Mouse (Mus musculus) heart, embryonic 10.5 days (tissue): ENCODE data around the gene Ankmy2. TPM values are rescaled to one million over a fixed set of nuclear protein-coding genes. Genes with fewer than 3 reads are reported as not detected.
"Not testable (repeated sequence)": the region's sequence is repeated elsewhere in the genome, so short reads cannot be mapped to it uniquely, and the experiment has no call there.

Experiments used
- DNase-seq: peaks from one replicate; pipeline ENCODE4 v3.0.0-alpha.2; 2017; ENCODE audit warnings: low spot score
- H3K27ac ChIP-seq: fragments of 300-500 bp; sonication (generic); 2 replicates; pipeline ENCODE4 v1.5.1; 2016; ENCODE audit warnings: mild to moderate bottlenecking
- H3K27me3 ChIP-seq: fragments of 300-500 bp; sonication (generic); 2 replicates; pipeline ENCODE4 v1.6.1; 2016; ENCODE audit warnings: mild to moderate bottlenecking; ENCODE audit not compliant: poor library complexity, insufficient read depth, severe bottlenecking
- H3K36me3 ChIP-seq: fragments of 300-500 bp; sonication (generic); 2 replicates; pipeline ENCODE4 v1.6.1; 2016; ENCODE audit warnings: mild to moderate bottlenecking, moderate library complexity
- H3K4me1 ChIP-seq: fragments of 300-500 bp; sonication (generic); 2 replicates; pipeline ENCODE4 v1.6.1; 2016; ENCODE audit warnings: mild to moderate bottlenecking
- H3K4me3 ChIP-seq: fragments of 300-500 bp; sonication (generic); 2 replicates; pipeline ENCODE4 v1.5.1; 2016; ENCODE audit warnings: mild to moderate bottlenecking, moderate library complexity
- H3K9me3 ChIP-seq: fragments of 300-500 bp; sonication (generic); 2 replicates; pipeline ENCODE4 v1.6.1; 2016; ENCODE audit warnings: mild to moderate bottlenecking, moderate library complexity
- WGBS: fragments of 180-500 bp; shearing (Covaris S2); methylation state at CpG from one replicate; pipeline ENCODE4 v1.1.7; 2016; 5-methylcytosine and 5-hydroxymethylcytosine counted together
- polyA plus RNA-seq: library from polyadenylated mRNA; unstranded; fragments of >200 nt; fragmentation: Nextera tagmentation; extraction: Ambion mirVana; gene quantifications from 2 replicates; pipeline ENCODE4 v1.2.1, GENCODE M21; 2016

Gene Ankmy2
- polyA plus RNA-seq, 1 experiment from 2014 or later, result 24.1 TPM

DNA sequence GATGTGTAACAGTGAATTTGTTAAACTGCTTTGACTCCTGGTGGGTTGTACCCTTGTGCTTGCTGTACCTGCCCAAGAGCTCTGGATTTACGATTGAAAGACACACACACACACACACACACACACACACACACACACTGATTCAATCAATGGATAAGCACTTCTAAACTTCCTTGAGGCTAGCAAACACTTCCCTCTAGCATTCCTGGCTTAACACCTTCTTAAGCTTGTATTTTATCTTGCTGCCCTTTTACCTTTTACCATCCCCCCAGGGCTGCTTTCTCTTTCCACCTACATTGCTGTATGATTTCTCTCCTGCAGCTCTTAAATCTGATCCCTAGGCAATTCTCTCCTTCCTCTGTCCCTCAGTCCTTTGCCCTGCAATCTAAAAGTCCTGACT lies 8.4 kb downstream of the Ankmy2 start:
- H3K36me3 ChIP-seq, result peaks cover 11% of the 10 kb centered on the region; the same call in 1 of the 2 replicates
- H3K9me3 ChIP-seq, result no peaks in the 10 kb centered on the region
- no peak overlapping the region for H3K27ac ChIP-seq
- WGBS, result 25% methylated on average over 1 of the region's 1 CpGs
- DNase-seq, result no peak
- H3K4me3 ChIP-seq, result no peak overlapping the region
- peaks cover 18% of the 10 kb centered on the region for H3K4me1 ChIP-seq
- no peaks in the 10 kb centered on the region for H3K27me3 ChIP-seq

DNA sequence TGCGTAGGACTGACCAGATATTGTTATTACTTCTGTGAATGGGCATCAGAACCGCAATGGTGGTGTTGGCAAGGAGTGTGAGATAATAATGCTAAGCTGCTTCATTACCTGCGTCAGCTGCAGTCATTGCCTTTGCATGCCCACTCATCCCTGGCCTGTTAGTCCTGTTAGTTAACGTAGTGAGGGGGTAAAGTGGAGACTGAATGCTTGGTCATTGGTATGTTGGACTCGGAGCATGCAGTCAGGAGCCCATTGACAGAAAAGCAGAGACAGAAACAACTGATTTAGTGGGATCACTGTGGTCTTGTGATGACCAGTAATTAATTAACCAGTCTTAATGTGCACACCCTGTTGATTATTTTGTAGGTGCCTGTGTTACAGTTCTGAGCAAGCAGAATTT lies 20.3 kb downstream of the Ankmy2 start:
- Histone ChIP-seq H3K9me3 (no peaks in the 10 kb centered on the region), H3K27me3 (no peaks in the 10 kb centered on the region), H3K27ac (no peak overlapping the region), H3K36me3 (peaks cover 63% of the 10 kb centered on the region), H3K4me3 (no peak overlapping the region), H3K4me1 (peaks cover 4% of the 10 kb centered on the region; the same call in 1 of the 2 replicates)
- DNase-seq, result no peak
- WGBS, result 93% methylated on average over 5 of the region's 5 CpGs

DNA sequence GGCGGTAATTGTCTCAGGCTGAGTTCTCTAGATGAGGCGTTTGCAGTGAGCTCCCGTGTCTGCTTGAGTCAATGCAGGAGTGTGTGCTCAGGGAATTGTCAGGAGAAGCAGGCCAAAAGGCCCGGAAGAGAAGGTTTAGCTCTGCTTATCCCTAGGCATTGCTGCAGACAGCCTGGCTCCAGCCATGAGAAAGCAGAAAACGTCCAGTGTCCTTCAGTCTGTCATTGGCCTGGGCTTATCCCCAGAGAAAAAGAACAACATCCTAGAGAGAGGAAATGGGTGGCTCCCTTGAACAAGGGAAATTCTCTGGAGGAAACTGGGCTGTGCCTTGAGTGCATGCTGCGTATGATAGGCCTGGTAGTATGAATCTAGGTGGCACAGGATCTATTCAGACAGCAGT lies 25.7 kb downstream of the Ankmy2 start:
- Histone ChIP-seq H3K4me3 (no peak overlapping the region), H3K27ac (peak overlapping the region; percentile 37), H3K4me1 (peaks cover 4% of the 10 kb centered on the region; the same call in 1 of the 2 replicates), H3K9me3 (no peaks in the 10 kb centered on the region), H3K36me3 (peaks cover 49% of the 10 kb centered on the region), H3K27me3 (no peaks in the 10 kb centered on the region)
- no peak for DNase-seq
- 56% methylated on average over 6 of the region's 6 CpGs for WGBS

DNA sequence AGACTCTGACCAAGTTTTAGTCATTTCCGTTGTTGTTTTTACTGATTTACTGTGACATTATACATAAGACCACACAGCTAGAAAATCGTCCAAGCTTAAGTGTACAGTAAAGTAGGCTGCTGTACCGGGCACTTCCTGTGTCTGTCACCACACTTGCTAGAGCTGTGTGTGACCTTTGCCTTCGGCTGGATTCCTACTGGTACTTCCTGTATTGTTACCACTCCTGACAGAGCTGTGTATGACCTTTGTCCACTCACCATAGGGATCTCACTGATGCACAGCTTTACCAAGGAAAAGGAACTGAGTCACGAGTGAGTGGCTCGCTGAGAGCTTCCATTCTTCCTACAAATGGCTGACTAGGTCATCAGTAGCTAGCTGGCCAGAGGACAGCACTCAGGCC lies 30.2 kb downstream of the Ankmy2 start:
- Histone ChIP-seq H3K27me3 (no peaks in the 10 kb centered on the region), H3K4me3 (no peak overlapping the region), H3K4me1 (no peaks in the 10 kb centered on the region), H3K36me3 (peaks cover 71% of the 10 kb centered on the region), H3K9me3 (no peaks in the 10 kb centered on the region), H3K27ac (no peak overlapping the region)
- WGBS, result 70% methylated on average over 6 of the region's 6 CpGs
- DNase-seq, result no peak

DNA sequence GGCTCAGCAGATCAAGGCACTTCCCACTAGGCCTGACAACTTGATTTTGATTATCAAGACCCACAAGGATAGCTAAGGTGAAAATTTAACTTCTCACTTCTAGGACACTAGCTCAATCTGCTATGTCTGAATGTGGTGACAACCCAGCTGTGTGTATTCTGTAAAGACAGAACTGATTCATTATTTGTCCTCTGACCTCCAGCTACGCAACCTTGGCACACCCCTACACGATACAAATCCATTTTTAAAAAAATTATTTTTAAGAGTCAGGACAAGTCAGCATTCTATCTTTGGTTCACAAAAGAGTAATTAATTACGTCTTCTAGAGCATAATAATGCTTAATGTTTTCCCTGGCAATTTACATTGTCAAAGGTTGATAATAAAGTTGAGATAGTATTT lies 32.7 kb downstream of the Ankmy2 start:
- H3K36me3 ChIP-seq, result peaks cover 65% of the 10 kb centered on the region
- no peaks in the 10 kb centered on the region for H3K9me3 ChIP-seq
- H3K27ac ChIP-seq, result no peak overlapping the region
- H3K4me1 ChIP-seq, result no peaks in the 10 kb centered on the region
- 94% methylated on average over 3 of the region's 3 CpGs for WGBS
- DNase-seq, result no peak
- no peaks in the 10 kb centered on the region for H3K27me3 ChIP-seq
- no peak overlapping the region for H3K4me3 ChIP-seq

DNA sequence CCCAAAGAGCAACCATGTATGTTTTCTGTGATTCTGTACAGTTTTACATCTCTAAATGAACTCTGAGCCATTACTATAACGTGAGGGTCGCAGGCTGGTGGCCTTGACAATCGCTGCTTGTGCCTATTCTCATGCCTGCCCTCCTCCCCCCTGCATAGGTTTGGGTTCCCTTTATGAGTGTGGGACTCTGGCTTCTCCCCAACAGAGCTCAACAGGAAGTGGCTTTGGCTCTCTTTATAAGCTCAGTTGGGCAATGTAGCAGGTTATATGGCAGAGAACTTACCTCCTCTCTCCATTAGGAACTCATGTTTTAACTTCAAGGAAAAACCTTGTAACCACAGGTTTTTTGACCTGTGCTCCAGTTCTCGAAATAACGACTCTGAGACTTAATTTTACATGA lies 33.4 kb downstream of the Ankmy2 start:
- DNase-seq, result no peak
- H3K4me1 ChIP-seq, result no peaks in the 10 kb centered on the region
- no peak overlapping the region for H3K27ac ChIP-seq
- H3K4me3 ChIP-seq, result no peak overlapping the region
- H3K36me3 ChIP-seq, result peaks cover 71% of the 10 kb centered on the region
- no peaks in the 10 kb centered on the region for H3K27me3 ChIP-seq
- WGBS, result 94% methylated on average over 5 of the region's 5 CpGs
- no peaks in the 10 kb centered on the region for H3K9me3 ChIP-seq

DNA sequence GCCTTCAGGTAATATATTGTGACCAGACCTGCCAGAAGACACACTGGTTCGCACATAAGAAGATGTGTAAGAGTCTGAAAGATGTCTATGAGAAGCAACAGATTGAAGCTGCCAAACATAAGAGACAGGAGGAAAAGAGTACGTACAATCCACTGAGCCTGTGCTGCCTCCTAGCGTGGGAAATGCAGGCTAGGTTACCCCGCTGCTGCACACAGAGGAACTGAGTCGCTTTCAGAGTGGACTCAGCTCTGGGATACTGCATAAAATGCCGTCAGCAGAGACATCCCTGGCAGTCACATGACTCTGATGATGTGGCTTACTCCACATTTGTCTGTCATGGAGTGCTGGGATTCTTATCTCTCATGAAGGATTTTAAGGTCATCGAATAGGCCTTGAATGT lies 38.1 kb downstream of the Ankmy2 start:
- no peak overlapping the region for H3K4me3 ChIP-seq
- 89% methylated on average over 7 of the region's 7 CpGs for WGBS
- DNase-seq, result no peak
- no peaks in the 10 kb centered on the region for H3K9me3 ChIP-seq
- no peaks in the 10 kb centered on the region for H3K4me1 ChIP-seq
- no peak overlapping the region for H3K27ac ChIP-seq
- no peaks in the 10 kb centered on the region for H3K27me3 ChIP-seq
- peaks cover 71% of the 10 kb centered on the region for H3K36me3 ChIP-seq

DNA sequence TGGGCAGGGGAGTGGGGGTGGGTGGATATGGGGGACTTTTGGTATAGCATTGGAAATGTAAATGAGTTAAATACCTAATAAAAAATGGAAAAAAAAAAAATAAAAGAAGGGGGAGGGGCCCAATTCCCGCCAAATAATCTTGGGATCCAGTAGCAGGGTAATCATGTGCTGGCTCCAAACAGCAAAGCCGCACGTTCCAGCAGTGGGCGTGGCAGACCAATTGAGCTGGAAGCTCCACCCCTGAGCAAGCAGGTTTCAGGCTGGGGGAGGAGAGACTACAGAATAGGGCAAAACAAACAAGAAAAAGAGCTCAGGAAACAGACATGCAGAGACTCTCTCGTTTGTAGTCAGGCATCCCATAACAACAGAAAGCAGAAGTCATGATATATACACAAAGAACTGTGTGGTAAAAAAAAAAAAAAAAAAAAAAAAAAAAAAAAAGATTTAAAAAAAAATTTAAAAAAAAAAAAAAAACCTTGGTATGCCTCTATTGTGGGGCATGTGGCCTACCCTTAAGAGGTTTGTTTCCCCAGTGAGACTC lies 48.7 kb downstream of the Ankmy2 start:
- not testable (repeated sequence) for H3K36me3 ChIP-seq, H3K27ac ChIP-seq, H3K4me3 ChIP-seq, H3K9me3 ChIP-seq, DNase-seq, H3K27me3 ChIP-seq, H3K4me1 ChIP-seq
- 48% methylated on average over 5 of the region's 5 CpGs for WGBS

DNA sequence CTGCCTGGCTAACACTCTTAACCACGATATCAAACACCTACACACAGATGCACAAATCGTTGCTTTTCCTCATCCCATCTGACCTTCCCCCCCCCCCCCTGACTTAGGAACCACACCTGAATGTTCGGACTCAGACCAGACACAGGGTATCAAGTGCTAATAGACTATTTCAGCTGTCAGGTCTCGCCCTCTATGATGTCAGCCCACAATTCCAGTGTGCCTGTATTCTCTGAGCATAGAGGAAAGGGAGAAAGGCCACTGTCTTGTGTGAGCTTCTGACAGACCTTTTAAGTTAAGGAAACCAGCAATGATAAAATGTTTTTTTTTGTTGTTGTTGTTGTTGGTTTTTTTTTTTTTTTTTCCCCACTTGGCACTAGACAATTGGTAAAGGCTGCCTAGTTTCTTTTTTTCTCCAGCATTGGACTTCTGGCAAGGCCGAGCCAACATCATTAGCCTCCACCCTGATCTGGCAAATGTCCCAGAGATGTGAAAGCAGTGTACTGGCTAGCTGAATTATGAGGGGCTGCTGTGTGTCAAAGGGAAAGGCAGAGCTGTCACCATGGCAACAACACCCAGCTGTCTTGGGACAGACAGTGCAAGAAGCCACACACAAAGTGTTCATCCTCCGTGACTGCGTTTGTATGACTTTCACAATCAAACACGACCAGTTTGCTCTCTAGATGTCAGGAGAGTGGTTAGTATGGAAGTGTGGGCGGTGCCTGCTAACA lies 50.3 kb downstream of the Ankmy2 start:
- Histone ChIP-seq H3K4me1 (no peaks in the 10 kb centered on the region), H3K27me3 (no peaks in the 10 kb centered on the region), H3K36me3 (no peaks in the 10 kb centered on the region), H3K4me3 (no peak overlapping the region), H3K9me3 (no peaks in the 10 kb centered on the region), H3K27ac (no peak overlapping the region)
- DNase-seq, result peak; percentile 81
- WGBS, result 67% methylated on average over 9 of the region's 9 CpGs

DNA sequence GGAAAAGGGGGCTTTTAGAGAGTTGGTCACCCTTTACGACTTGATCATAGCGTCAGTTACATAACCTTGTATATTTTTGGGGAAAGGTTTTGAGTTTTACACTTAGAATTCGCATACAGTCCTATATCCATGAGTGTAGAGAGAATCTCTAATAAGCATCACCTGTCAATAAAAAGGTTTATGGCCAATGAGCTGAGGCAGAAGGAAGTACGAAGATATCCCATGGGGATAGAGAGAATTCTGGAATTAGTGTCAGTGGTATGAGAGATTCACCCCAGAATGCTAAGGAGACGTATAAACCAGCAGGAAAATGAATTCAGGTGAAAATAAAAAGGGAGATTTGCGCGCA lies 50.9 kb downstream of the Ankmy2 start:
- Histone ChIP-seq H3K4me3 (no peak overlapping the region), H3K27me3 (no peaks in the 10 kb centered on the region), H3K36me3 (no peaks in the 10 kb centered on the region), H3K9me3 (no peaks in the 10 kb centered on the region), H3K4me1 (no peaks in the 10 kb centered on the region), H3K27ac (no peak overlapping the region)
- no peak for DNase-seq
- 89% methylated on average over 7 of the region's 7 CpGs for WGBS

DNA sequence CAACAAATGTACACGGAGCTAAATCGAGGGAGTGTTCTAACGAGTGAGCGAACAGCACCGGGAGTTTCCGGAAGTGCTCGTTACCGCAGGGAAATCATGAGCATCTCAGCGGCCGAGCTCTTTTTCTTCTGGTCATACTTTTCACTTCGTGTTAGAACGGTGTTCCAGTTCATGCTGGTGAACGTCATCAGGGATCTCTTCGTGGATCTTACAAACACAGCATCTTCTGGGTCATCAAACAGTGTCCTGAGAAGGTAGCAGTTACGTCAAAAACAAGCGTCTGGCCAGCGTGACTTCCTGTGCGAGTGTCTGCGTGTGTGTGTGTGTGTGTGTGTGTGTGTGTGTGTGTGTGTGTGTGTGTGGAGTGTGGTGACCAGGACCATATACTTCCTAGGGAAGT lies 51.5 kb downstream of the Ankmy2 start:
- Histone ChIP-seq H3K27me3 (no peaks in the 10 kb centered on the region), H3K36me3 (no peaks in the 10 kb centered on the region), H3K9me3 (no peaks in the 10 kb centered on the region), H3K4me1 (no peaks in the 10 kb centered on the region), H3K4me3 (no peak overlapping the region), H3K27ac (no peak overlapping the region)
- WGBS, result 79% methylated on average over 19 of the region's 19 CpGs
- no peak for DNase-seq

DNA sequence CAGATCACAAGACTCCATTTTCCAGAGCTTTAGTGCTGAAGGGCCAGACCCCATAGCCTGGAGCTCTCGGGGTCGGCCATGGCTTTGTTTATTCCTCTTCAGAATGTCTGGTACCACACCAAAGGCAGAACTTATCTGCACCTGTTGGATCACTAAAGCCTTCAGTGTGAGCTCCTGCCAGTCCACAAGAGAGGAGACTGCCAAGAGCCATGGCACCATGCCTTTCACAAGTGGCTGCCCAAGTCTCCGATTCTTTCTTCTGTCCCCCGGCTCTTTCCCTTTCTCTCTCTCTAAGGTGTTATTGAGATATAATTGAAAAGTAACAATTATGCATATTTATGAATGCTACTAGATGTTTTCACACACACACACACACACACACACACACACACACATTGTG lies 53.2 kb downstream of the Ankmy2 start:
- H3K4me1 ChIP-seq, result no peaks in the 10 kb centered on the region
- H3K9me3 ChIP-seq, result no peaks in the 10 kb centered on the region
- no peaks in the 10 kb centered on the region for H3K36me3 ChIP-seq
- no peaks in the 10 kb centered on the region for H3K27me3 ChIP-seq
- no peak overlapping the region for H3K4me3 ChIP-seq
- 88% methylated on average over 4 of the region's 4 CpGs for WGBS
- H3K27ac ChIP-seq, result no peak overlapping the region
- DNase-seq, result no peak

DNA sequence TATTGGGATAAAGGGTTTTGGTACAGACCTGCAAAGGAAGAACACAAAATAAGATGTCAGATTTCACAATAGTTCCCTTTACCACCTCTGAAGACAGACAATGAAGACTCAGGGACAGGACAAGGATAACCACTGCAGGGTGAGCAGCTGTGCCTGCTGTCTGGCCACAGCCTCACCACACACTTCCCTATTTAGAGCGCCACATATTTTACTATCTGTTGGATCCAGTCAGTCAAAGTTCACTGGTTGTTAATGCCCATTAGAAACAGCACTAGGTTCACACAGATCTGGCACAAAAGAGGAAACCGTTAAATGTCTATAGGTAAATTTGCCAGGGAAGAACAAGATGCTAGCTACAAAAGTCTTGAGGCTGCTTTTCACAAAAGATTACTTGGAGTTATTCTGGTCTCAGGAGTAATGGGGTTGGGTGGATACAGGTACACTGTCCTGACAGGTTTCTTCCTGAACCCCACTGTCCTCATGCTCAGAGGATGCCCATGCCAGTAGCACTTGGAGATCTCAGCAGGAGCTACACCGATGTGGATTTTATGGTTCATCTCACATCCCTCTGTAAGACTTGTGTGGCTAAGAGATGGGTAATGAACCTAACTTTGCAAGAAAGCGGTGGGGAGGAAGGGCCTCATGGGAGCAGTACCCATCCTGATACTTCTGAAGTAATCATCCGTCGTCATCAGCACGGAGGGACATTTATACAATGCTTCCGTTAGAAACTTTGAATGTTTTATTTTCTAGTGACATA lies 57.7 kb downstream of the Ankmy2 start:
- Histone ChIP-seq H3K9me3 (no peaks in the 10 kb centered on the region), H3K4me3 (no peak overlapping the region), H3K36me3 (no peaks in the 10 kb centered on the region), H3K27me3 (no peaks in the 10 kb centered on the region), H3K4me1 (no peaks in the 10 kb centered on the region), H3K27ac (no peak overlapping the region)
- DNase-seq, result no peak
- 47% methylated on average over 8 of the region's 8 CpGs for WGBS
